Comparison of ENCODE assay signal across 8 mouse cellular contexts in the genomic region with DNA sequence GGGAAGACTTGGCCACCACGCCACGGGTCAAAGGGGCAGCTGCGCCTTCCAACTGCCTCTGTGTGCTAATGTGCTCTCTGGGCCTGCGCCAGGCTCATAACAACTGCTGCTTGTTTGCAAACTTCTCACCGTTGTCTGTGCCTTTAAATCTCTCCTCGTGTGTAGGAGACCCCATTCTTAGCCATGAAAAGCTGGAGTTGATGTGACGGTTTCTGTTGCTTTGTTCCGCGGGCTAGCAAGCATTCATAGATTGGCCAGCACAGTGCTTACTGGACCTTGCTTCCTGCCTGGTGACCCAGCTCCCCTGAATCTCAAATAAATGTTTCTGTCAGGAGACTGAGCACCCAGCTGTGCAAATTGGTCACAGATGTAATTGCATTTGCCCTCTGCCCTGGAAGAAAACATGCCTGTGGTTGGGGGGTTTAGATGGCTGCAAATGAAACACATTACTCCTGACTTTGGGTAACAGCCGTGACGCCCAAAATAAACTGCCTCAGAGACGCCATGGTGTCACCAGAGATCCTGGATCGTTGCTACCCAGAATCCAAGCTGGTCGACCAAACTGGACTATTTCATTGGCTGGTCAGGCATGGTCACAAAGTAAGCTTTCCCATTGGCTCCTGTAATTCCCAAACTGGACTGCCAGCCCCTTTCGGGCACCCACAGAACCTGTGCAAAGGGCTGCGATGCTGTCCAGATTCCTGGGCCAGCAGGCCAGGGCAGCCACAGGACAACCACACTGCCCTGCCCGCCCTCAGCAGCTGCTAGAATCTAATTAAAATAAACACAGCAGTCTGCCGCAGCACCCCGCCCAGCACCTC. TPM values are rescaled to one million over a fixed set of nuclear protein-coding genes. Genes with fewer than 3 reads are reported as not detected.
A peak's percentile ranks its signal among the peaks of the same experiment; 100 is the strongest.
DNase-seq lines count a peak whose midpoint lies in the region; ATAC-seq lines count a peak whose summit lies in the region.

No protein-coding gene starts in this region.

- no peak overlapping the region for H3K4me3 ChIP-seq in lung, embryonic 15.5 days
- H3K4me3 ChIP-seq in kidney, embryonic 15.5 days (replicated peaks) = no peak overlapping the region
- no peak overlapping the region for H3K4me3 ChIP-seq in midbrain, embryonic 16.5 days (ENCODE audit: low read depth, low read length)

- peaks cover 13% of the 10 kb centered on the region for H3K4me1 ChIP-seq in lung, embryonic 15.5 days
- H3K4me1 ChIP-seq in kidney, embryonic 15.5 days = peaks cover 25% of the 10 kb centered on the region
- H3K4me1 ChIP-seq in midbrain, embryonic 16.5 days (ENCODE audit: control insufficient read depth, insufficient read depth, low read length) = peaks cover 6% of the 10 kb centered on the region; the same call in 1 of the 2 replicates

- no peaks in the 10 kb centered on the region for H3K27me3 ChIP-seq in lung, embryonic 15.5 days
- no peaks in the 10 kb centered on the region for H3K27me3 ChIP-seq in kidney, embryonic 15.5 days
- H3K27me3 ChIP-seq in midbrain, embryonic 16.5 days (ENCODE audit: control insufficient read depth, insufficient read depth, low read depth, low read length) = peaks cover 5% of the 10 kb centered on the region; the same call in 1 of the 2 replicates

- H3K9me3 ChIP-seq in lung, embryonic 15.5 days = no peaks in the 10 kb centered on the region
- no peaks in the 10 kb centered on the region for H3K9me3 ChIP-seq in kidney, embryonic 15.5 days (replicated peaks)
- no peaks in the 10 kb centered on the region for H3K9me3 ChIP-seq in midbrain, embryonic 16.5 days (replicated peaks; ENCODE audit: control insufficient read depth, low read length, poor library complexity, severe bottlenecking)

- no peaks in the 10 kb centered on the region for H3K36me3 ChIP-seq in lung, embryonic 15.5 days
- H3K36me3 ChIP-seq in kidney, embryonic 15.5 days = no peaks in the 10 kb centered on the region
- no peaks in the 10 kb centered on the region for H3K36me3 ChIP-seq in midbrain, embryonic 16.5 days (ENCODE audit: control insufficient read depth, insufficient read depth, low read length)

- ATAC-seq in lung, embryonic 15.5 days (ENCODE audit: borderline replicate concordance, extremely low read depth, low FRiP score, low TSS enrichment) = peak; percentile 42; the same call in 1 of the 2 replicates
- ATAC-seq in kidney, embryonic 15.5 days (replicated peaks; ENCODE audit: low FRiP score) = peak; percentile 89
- ATAC-seq in midbrain, embryonic 16.5 days = no peak
- ATAC-seq in megakaryocyte-erythroid progenitor cell, adult 5-6 weeks (replicated peaks; ENCODE audit: low FRiP score, low TSS enrichment, poor library complexity, severe bottlenecking) = no peak

- peak overlapping the region; percentile 7; the same call in 1 of the 2 replicates for H3K4me2 ChIP-seq in lung, embryonic 15.5 days
- peak overlapping the region; percentile 38 for H3K4me2 ChIP-seq in kidney, embryonic 15.5 days
- H3K4me2 ChIP-seq in midbrain, embryonic 16.5 days (ENCODE audit: low read length) = peak overlapping the region; percentile 26

- no peak for DNase-seq in lung, postnatal 25 days (ENCODE audit: low spot score)
- peak; percentile 60 for DNase-seq in fibroblast of lung, adult 2 months (ENCODE audit: low read depth)
- no peak for DNase-seq in heart, postnatal 4 days
- no peak for DNase-seq in cerebellum, adult 8-10 months

- WGBS in lung, embryonic 15.5 days = 32% methylated on average over 19 of the region's 19 CpGs
- 8% methylated on average over 19 of the region's 19 CpGs for WGBS in kidney, embryonic 15.5 days
- 16% methylated on average over 19 of the region's 19 CpGs for WGBS in midbrain, embryonic 16.5 days

- no peak overlapping the region; the same call in 1 of the 2 replicates for H3K27ac ChIP-seq in lung, embryonic 15.5 days
- H3K27ac ChIP-seq in kidney, embryonic 15.5 days = peak overlapping the region; percentile 92
- H3K27ac ChIP-seq in midbrain, embryonic 16.5 days (ENCODE audit: low read length) = no peak overlapping the region

- H3K9ac ChIP-seq in lung, embryonic 15.5 days = no peak overlapping the region
- no peak overlapping the region for H3K9ac ChIP-seq in kidney, embryonic 15.5 days
- H3K9ac ChIP-seq in midbrain, embryonic 16.5 days (ENCODE audit: low read depth, low read length) = no peak overlapping the region

RNA-seq across cellular contexts. Expression of a gene that starts 37.6 kb away (rescaled TPM):
- polyA plus RNA-seq in lung, embryonic 15.5 days (2015; fragmentation: Nextera tagmentation; extraction: Ambion mirVana) = 25.6 and 27.9 TPM in 2 replicates
- polyA plus RNA-seq in kidney, embryonic 15.5 days (2015; fragmentation: Nextera tagmentation; extraction: Ambion mirVana) = 49.9 and 52.1 TPM in 2 replicates
- polyA plus RNA-seq in midbrain, embryonic 16.5 days (2015; fragmentation: Nextera tagmentation; extraction: Ambion mirVana) = 25.0 and 33.8 TPM in 2 replicates
- 1.9 and 7.8 TPM in 2 replicates for total RNA-seq in megakaryocyte-erythroid progenitor cell, adult 5-6 weeks (2014; fragmentation: Nextera tagmentation)
- 2.4 and 9.6 TPM in 2 replicates for total RNA-seq in megakaryocyte-erythroid progenitor cell, adult 5-6 weeks (2017)
- total RNA-seq in heart, postnatal 4 days (2021) = 100 to 1,000 TPM; 161 to 187 TPM

Comparison
In these comparisons a context has a peak if more than half of its experiments do, and no peak if none do; other contexts are left out.
1. ATAC-seq: peak in lung, embryonic 15.5 days (single experiment) and kidney, embryonic 15.5 days (single experiment); none in midbrain, embryonic 16.5 days (single experiment) and megakaryocyte-erythroid progenitor cell, adult 5-6 weeks (single experiment).
2. Peak in every context shown above with its lines, with median percentiles within 50 percentile points of each other: H3K4me2 ChIP-seq.